Mouse (Mus musculus): ENCODE measurements around the gene Cd200.

DNA sequence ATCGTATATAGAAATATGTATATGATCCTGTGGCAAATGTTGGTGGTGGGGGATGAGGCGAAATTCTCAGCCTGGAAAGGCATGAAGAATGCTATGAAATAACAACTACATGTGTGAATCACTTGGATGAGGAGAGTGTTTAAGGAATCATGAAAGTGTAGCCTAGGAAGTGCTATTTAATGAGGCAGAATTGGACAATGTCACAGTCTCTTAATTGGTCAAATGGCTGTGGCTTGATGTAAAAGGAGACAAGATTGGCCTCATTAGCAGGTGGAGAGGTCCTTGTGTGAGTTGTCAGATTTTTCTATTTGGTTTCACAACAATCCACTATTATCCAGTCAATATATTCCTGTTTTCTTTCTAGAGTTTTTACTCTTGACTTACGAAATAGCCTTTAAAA, 17.2 kb downstream of the Cd200 start:
- no peak for TF ChIP-seq CTCF (IDR thresholded peaks at IDR 0.05; ENCODE audit: low read depth, low read length)
- no peak for TF ChIP-seq POLR2A (IDR thresholded peaks at IDR 0.05; ENCODE audit: insufficient read depth, low read length)
